Mouse (Mus musculus) olfactory bulb, adult 2 months (tissue): Measurements from ENCODE around the gene Rrn3. TPM values are rescaled to one million over a fixed set of nuclear protein-coding genes. Genes with fewer than 3 reads are reported as not detected.
A peak's percentile ranks its signal among the peaks of the same experiment; 100 is the strongest.
"Not testable (repeated sequence)": the region's sequence is repeated elsewhere in the genome, so short reads cannot be mapped to it uniquely, and the experiment has no call there.

ENCODE experiments used
- H3K27ac ChIP-seq: fragments of 200-500 bp; 2 replicates; pipeline ENCODE4 v1.5.1; 2012; ENCODE audit warnings: low read depth, low read length; ENCODE audit not compliant: insufficient read depth
- H3K4me1 ChIP-seq: fragments of 200-500 bp; 2 replicates; pipeline ENCODE4 v1.6.1; 2012; ENCODE audit warnings: low read length; ENCODE audit not compliant: control insufficient read depth, insufficient read depth
- H3K4me3 ChIP-seq: fragments of 200-500 bp; 2 replicates; pipeline ENCODE4 v1.5.1; 2012; ENCODE audit warnings: mild to moderate bottlenecking, low read depth, low read length, moderate library complexity; ENCODE audit not compliant: insufficient read depth
- CTCF ChIP-seq: fragments of 200-500 bp; IDR thresholded peaks from 2 replicates; pipeline ENCODE4 v1.5.1; 2012; ENCODE audit warnings: low read depth, mild to moderate bottlenecking, low read length, moderate library complexity; ENCODE audit not compliant: insufficient read depth
- POLR2A ChIP-seq: fragments of 200-500 bp; IDR thresholded peaks from 2 replicates; pipeline ENCODE4 v1.6.1; 2012; ENCODE audit warnings: mild to moderate bottlenecking, low read depth, low read length, moderate library complexity; ENCODE audit not compliant: insufficient read depth
- WGBS: fragments of 180-500 bp; shearing (Covaris S2); methylation state at CpG from one replicate; pipeline ENCODE4 v1.1.7; 2018; 5-methylcytosine and 5-hydroxymethylcytosine counted together
- polyA plus RNA-seq: library from polyadenylated mRNA; stranded (reverse); fragments of >200 nt; gene quantifications from 2 replicates; pipeline ENCODE4 v1.2.4, GENCODE M21; 2012; ENCODE audit warnings: low replicate concordance; ENCODE audit not compliant: missing spikeins, insufficient read depth, insufficient read length

The Rrn3 gene
- polyA plus RNA-seq, 1 experiment: not detected

GRCm38 (mm10) chr16:13749981-13750380, 30.5 kb upstream of the Rrn3 start:
- 58% methylated on average over 3 of the region's 3 CpGs for WGBS
- Histone ChIP-seq H3K4me1 (peaks cover 4% of the 10 kb centered on the region; the same call in 1 of the 2 replicates), H3K27ac (no peak overlapping the region), H3K4me3 (no peak overlapping the region)
- no peak for TF ChIP-seq CTCF
- TF ChIP-seq POLR2A: no peak

GRCm38 (mm10) chr16:13750626-13751025, 29.9 kb upstream of the Rrn3 start:
- Histone ChIP-seq H3K27ac (no peak overlapping the region), H3K4me1 (peaks cover 4% of the 10 kb centered on the region; the same call in 1 of the 2 replicates), H3K4me3 (no peak overlapping the region)
- no peak for TF ChIP-seq POLR2A
- TF ChIP-seq CTCF: no peak
- WGBS: 94% methylated on average over 13 of the region's 13 CpGs

DNA sequence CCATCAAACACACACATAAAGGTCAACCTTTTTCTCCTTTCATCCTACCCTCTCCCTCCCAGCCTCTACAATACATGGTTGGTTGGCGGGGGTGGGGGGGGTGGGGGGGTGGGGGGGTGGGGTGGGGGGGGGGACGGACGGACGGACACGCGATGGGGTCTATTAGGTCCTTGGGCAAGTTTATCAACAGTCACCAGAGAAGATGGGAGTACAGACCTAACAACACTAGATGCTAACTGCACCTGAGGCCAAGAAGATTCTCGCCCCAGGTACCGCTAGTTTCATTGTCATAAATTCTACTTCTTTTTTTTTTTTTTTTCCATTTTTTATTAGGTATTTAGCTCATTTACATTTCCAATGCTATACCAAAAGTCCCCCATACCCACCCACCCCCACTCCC, 26.5 kb upstream of the Rrn3 start:
- Histone ChIP-seq H3K4me1 (peaks cover 6% of the 10 kb centered on the region; the same call in 1 of the 2 replicates), H3K4me3 (no peak overlapping the region), H3K27ac (no peak overlapping the region)
- TF ChIP-seq CTCF (no peak), POLR2A (no peak)
- 47% methylated on average over 8 of the region's 8 CpGs for WGBS

GRCm38 (mm10) chr16:13754400-13755190, 25.9 kb upstream of the Rrn3 start:
- Histone ChIP-seq H3K4me3 (peak overlapping the region; percentile 81), H3K4me1 (peaks cover 6% of the 10 kb centered on the region; the same call in 1 of the 2 replicates), H3K27ac (no peak overlapping the region)
- 1% methylated on average over 65 of the region's 65 CpGs for WGBS
- TF ChIP-seq POLR2A: no peak
- TF ChIP-seq CTCF: no peak

DNA sequence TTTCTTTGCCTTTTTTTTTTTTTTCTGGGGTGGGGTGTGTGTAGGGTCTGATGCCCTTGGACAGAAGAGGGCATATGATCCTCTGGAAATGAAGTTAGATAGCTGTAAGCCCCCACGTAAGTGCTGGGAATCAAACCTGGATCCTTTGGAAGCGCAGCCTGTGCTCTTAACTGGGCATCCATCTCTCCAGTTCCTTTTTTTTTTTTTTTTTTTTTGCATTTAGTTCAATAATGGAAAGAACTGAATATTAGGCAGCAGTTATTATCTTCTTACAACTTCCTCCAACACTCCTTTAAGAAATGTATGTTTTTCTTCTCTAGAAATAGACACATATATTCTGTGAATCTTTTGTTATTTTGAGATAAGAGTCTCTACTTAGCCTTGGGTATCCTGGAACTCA, 22.7 kb upstream of the Rrn3 start:
- Histone ChIP-seq H3K27ac (no peak overlapping the region), H3K4me3 (no peak overlapping the region), H3K4me1 (peaks cover 6% of the 10 kb centered on the region; the same call in 1 of the 2 replicates)
- TF ChIP-seq POLR2A (no peak), CTCF (no peak)
- 100% methylated on average over 2 of the region's 2 CpGs for WGBS

DNA sequence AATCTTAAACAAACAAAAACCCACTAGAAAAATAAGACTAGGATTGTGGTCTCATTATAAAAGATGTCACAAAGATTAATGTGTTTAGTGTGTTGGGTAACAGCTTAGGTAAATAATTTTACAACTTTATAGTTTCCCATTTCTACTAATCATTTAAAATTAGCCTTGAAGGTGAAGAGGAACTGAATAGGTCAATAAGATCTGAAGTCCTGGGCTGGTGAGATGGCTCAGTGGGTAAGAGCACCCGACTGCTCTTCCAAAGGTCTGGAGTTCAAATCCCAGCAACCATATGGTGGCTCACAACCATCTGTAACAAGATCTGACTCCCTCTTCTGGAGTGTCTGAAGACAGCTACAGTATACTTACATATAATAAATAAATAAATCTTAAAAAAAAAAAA, 17.7 kb upstream of the Rrn3 start:
- H3K4me3 ChIP-seq, H3K27ac ChIP-seq, H3K4me1 ChIP-seq: not testable (repeated sequence)
- WGBS: 94% methylated on average over 1 of the region's 1 CpGs

GRCm38 (mm10) chr16:13764519-13764918, 16.0 kb upstream of the Rrn3 start:
- Histone ChIP-seq H3K27ac (no peak overlapping the region), H3K4me1 (no peaks in the 10 kb centered on the region), H3K4me3 (no peak overlapping the region)
- no peak for TF ChIP-seq CTCF
- TF ChIP-seq POLR2A: no peak
- WGBS: 91% methylated on average over 3 of the region's 3 CpGs

DNA sequence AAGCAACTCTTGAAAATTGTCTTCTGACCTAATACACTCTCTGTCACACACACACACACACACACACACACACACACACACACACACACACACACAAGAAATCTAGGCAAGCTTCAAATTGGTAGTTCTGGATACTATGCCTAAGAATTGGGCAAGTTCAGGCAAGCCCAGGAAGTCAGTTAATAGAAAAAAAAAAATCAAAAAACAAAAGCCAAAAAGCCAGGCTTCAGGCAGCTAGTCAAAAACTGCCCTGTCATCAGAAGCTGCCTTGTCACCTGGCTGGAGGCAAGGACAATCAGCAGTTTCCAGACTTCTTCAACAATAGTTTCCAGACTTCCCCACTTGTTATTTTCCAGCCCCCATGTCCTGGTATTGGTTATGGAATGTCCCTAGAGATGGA, 14.1 kb upstream of the Rrn3 start:
- TF ChIP-seq CTCF (no peak), POLR2A (no peak)
- Histone ChIP-seq H3K4me3 (no peak overlapping the region), H3K27ac (no peak overlapping the region), H3K4me1 (no peaks in the 10 kb centered on the region)

DNA sequence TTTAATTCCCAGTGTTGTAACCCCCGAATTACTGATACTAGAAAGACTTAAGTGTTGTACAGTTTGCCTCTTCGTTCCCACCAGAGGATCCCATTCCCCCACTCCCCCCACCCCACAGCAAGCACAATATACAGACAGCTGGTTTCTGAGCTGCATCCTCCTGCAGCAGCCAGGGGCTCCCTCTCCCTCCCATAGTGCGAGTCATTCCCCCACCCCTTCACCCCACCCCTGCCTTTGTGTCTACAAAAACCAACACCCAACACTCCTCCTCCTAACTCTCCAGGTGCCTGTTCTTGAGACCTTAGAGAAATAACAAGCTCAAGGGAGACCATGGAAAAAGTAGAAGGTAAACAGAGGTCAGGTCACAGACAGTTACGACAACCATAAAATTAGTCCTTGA, 8.9 kb upstream of the Rrn3 start:
- not testable (repeated sequence) for H3K4me3 ChIP-seq, H3K4me1 ChIP-seq, H3K27ac ChIP-seq
- 57% methylated on average over 4 of the region's 4 CpGs for WGBS

GRCm38 (mm10) chr16:13772051-13772450, 8.5 kb upstream of the Rrn3 start:
- not testable (repeated sequence) for H3K4me1 ChIP-seq, H3K27ac ChIP-seq, H3K4me3 ChIP-seq
- 75% methylated on average over 5 of the region's 5 CpGs for WGBS

DNA sequence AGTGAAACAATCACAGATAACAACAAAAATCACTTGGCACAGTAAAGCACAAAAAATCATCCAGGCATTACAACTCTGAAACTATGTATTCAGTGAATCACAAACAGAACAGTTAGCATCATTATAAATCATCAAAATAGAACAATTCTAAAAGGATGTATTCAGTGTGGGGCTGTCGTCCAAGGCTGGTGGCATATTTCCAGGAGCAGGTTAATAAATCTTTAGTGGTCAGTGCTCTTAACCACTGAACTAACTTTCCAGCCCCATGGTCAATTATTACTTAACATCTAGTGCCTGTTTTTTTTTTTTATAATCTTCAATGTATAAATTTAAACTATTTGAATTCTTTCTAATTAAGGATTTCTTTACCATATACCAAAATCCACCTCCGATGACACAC, 6.5 kb upstream of the Rrn3 start:
- H3K27ac ChIP-seq, H3K4me1 ChIP-seq, H3K4me3 ChIP-seq: not testable (repeated sequence)
- 74% methylated on average over 2 of the region's 2 CpGs for WGBS

DNA sequence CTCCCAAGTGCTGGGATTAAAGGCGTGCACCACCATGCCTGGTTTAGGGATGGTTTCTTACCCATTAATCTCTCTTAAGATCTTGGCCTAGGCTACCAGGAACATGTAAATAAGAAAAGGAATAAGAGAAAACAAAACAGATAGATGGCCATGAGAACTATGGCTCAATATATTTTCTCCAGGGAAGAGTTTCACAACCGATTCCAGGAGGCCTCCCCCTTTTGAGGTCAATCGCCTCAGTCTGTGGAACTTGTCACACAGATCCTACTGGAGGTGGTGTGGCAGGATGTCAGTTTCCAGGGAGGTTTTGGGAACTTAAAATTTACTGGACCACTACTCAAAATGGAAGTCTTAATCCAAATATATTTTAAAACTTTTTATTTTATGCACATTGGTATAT, 5.9 kb upstream of the Rrn3 start:
- H3K27ac ChIP-seq: not testable (repeated sequence)

More for the DNA sequence above, 5.9 kb upstream of the Rrn3 start:
- 89% methylated on average over 3 of the region's 3 CpGs for WGBS
- not testable (repeated sequence) for H3K4me1 ChIP-seq, H3K4me3 ChIP-seq
